Mouse (Mus musculus): ENCODE measurements around the gene Pi4kb. TPM values are rescaled to one million over a fixed set of nuclear protein-coding genes. Genes with fewer than 3 reads are reported as not detected.
"Not testable (repeated sequence)": the region's sequence is repeated elsewhere in the genome, so short reads cannot be mapped to it uniquely, and the experiment has no call there.

The Pi4kb gene
- 10 to 100 TPM; 35.6 to 41.1 TPM for total RNA-seq (2021)

GRCm38 (mm10) chr3:94974528-94975422 is at the start of gene Pi4kb:
Gene Pi4kb, plus strand, starts transcription at chr3:94974731.
- intact Hi-C loops (cut with DNase I): loop anchor here (2.0 kb wide), 1 partner anchor 20 kb away; the partner anchor contains the start of gene Rfx5

DNA sequence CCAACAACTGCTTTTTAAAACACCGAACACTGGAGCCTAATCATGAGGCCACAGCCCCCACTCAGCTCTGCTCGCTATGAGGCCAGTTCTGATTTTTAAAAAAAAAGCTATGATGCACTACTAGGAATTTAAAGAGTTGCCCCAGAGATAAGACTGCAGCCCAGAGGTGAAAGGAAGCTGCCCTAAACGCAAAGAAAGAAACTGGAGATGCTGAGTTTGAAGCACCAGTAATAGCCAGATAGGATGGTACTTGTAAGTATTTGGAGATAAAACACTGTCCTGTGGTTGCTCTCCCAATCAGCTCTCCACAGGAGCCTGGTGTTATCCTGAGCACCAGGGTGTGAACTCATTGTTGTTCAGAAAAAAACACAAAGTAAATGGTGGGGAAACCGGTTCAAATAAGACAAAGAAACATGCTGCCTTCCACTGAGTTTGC is 48.2 kb upstream of the Pi4kb start:
- intact Hi-C loops (cut with DNase I); DNase-seq: not testable (repeated sequence)

More at GRCm38 (mm10) chr3:94974528-94975422, at the start of gene Pi4kb:
- DNase-seq: peak; percentile 93 to 94

- intact Hi-C loops (cut with DNase I); DNase-seq: not testable (repeated sequence)
Measured at GRCm38 (mm10) chr3:94928979-94929378, 45.6 kb upstream of the Pi4kb start.

GRCm38 (mm10) chr3:94930386-94931266 is 43.9 kb upstream of the Pi4kb start:
- intact Hi-C loops (cut with DNase I): not testable (repeated sequence)
- DNase-seq: peak; percentile 38 to 57

DNA sequence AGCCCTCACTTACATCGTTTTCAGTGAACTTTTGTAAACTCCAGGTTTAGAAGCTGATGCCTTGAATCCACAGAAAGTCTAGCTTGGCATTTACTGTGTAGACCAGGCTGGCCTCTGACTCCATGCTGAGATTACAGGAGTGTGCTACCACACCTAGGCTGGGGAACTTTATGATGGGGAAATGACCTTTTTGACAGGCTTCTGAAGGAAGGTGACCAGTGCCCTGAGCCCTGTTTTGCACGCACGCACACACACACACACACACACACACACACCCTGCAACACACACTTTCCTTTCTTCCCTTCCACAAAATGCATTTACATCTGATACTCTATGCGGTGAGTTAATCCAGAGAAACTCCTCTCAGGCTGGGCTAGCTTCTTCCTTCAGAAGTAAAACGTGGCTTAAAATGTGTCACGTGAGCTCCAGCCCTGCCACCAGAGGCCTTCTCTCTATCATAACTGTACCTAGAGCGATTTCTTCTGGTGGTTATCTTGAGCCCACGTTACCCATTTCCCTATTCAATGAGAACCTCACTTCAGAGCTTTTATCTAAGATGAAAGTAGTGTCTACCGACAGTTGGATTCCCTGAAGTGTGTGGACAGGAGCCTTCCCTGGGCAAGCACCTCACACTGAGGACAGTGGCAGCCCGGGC is 43.0 kb upstream of the Pi4kb start:
- intact Hi-C loops (cut with DNase I); DNase-seq: not testable (repeated sequence)

DNA sequence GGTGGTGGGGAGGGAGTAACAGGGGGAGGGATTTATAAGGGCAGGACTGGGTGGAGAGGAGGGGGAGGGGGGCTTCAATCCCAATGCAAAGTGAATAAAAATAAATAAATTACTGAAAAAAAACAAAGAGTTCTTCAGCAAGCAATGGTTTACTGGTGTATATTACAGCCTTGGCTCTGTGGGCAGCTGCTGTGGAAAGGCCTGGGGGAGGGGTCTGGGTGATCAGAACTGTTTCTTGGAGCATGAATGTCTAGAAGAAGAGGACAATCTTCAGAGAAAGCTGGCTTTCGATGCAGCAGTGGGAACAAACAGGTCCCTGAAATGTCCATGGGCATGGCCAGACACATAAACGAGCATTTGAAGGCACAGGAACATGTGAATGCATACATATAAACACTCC is 42.3 kb upstream of the Pi4kb start:
- intact Hi-C loops (cut with DNase I); DNase-seq: not testable (repeated sequence)

GRCm38 (mm10) chr3:94932809-94933564 is 41.5 kb upstream of the Pi4kb start, which contains the start of gene Selenbp1:
Gene Selenbp1, plus strand, starts transcription at chr3:94933056.
- intact Hi-C loops (cut with DNase I): no loop called here
- peak; percentile 94 to 95 for DNase-seq

DNA sequence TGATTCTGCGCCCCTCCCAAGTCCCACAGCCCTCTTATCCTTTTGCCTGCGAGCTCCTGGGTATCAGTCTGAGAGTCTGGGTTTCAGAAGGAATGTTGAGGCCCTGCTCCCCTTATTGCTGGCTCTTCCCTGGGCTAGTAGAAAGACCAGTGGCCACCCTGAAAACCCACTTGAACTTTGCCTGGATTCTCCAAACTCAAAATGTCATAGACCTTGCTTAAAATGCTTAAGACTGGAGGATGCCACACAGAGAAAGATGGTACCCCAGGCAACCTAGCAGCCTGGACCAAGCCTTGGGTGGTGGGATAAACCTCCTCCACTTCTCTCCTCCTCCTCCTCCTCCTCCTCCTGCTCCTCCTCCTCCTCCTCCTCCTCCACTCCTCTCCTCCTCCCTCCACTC is 40.9 kb upstream of the Pi4kb start:
- intact Hi-C loops (cut with DNase I); DNase-seq: not testable (repeated sequence)

DNA sequence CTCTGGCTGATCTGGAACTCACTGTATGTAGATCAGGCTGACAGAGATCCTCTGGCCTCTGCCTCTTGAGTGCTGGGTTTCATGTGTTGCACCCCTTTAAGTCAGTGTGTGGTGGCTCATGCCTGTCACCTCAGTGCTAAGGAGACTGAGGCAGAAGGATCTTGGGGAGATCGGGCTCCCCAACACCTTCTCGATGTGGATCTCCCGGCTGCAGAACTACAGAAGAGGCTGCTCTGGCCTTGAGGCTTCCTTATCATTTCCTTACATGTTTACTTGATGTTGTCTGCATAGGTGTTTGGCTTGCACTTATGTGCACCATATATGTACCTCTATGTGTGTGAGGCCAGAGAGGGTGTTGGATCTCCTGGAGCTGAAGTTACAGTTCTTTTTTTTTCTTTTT is 40.0 kb upstream of the Pi4kb start:
- DNase-seq; intact Hi-C loops (cut with DNase I): not testable (repeated sequence)

DNA sequence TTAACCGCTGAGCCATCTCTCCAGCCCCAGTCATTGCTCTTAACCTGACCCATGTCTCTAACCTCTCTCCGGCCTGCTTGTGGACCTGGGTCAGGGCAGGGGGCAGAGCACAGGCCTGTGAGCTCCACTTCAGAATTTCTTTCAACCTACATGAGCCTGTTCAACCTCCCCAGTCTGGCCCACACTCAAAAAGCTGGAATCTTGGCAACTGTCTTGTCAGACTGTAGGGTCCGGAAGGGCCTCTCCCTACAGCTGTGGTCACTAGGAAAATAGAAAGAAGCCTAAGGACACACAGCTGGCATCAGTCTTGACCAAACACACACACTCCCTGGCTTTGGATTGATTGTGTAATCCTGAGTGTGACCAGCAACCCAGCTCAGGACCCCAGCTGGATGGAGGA is 39.2 kb upstream of the Pi4kb start:
- peak; percentile 88 to 92 for DNase-seq
- intact Hi-C loops (cut with DNase I): not testable (repeated sequence)

DNA sequence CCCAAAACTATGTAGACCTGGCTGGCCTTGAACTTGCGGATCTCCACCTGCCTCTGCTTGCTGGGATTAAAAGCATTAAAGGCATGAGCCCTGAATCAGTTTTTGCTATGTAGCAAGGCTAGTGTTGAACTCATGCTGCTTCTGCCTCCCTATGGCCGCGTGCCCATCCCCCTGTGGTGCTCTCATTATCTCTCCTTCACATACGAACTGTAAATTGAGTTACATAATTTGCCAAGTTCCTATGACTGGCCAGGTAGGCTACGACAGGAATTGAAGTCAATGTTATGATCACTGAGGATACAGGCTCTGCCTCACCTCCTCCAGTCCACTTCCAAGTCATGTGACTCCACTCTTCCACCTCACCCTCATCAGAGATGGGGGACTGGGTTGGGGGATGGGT is 38.4 kb upstream of the Pi4kb start:
- DNase-seq; intact Hi-C loops (cut with DNase I): not testable (repeated sequence)

DNA sequence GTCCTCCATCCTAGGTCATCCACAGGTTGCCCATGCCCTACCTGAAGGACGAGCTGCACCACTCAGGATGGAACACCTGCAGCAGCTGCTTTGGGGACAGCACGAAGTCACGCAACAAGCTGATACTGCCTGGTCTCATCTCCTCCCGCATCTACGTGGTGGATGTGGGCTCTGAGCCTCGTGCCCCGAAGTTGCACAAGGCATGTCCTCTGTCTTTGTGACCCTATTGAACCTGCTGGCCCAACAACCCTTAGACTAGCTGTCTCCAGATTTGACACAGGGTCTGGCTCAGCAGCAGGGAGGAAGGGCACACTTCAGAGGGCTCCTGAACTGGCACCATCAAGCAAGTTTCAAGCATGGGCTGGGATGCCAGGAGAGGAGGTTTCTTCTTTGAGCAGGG is 37.3 kb upstream of the Pi4kb start:
- intact Hi-C loops (cut with DNase I); DNase-seq: not testable (repeated sequence)

DNA sequence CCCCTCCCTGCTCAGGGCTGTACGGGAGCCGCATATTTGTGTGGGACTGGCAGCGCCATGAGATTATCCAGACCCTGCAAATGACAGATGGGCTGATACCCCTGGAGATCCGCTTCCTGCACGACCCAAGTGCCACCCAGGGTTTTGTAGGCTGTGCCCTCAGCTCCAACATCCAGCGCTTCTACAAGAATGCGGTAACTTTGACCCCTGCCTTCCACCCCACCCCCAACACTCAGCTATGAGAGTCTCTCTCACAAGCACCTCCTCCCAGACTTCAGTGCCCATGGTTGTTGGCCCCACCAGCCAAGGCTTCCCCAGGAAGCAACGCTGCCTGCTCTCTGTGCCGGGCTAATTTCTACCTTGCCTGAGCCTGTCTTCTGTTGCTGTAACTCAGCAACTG is 34.5 kb upstream of the Pi4kb start:
- intact Hi-C loops (cut with DNase I); DNase-seq: not testable (repeated sequence)

DNA sequence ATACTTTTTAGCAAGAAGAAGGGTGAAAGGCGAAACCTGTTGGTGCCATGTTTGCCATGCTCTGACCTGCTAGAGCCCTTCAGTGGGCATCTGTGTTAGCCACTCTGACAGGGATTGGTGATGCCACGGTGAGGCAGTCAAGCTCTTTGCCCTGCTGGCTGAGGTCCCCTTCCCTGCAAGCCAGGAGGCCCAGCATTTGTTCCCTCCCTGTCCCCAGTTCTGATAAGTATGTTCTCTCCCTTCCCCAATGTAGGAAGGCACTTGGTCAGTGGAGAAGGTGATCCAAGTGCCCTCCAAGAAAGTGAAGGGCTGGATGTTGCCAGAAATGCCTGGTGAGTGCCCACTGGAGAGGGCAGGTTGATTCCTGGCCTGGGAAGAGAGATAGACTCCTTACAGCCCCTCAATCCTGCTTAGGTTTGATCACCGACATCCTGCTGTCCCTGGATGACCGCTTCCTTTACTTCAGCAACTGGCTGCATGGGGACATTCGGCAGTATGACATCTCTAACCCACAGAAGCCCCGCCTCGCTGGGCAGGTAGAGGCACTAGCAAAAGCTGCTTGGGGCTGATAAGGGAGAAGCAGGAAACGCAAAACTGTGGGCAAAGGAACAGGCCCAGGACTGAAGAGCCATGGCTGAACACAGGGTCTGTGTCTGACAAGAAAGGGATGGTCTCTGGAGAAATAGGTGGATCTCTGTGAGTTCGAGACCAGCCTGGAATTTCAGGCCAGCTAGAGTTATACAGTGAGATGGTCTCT is 32.1 kb upstream of the Pi4kb start:
- intact Hi-C loops (cut with DNase I); DNase-seq: not testable (repeated sequence)

GRCm38 (mm10) chr3:94943706-94944105 is 30.8 kb upstream of the Pi4kb start:
- not testable (repeated sequence) for DNase-seq
- intact Hi-C loops (cut with DNase I): loop anchor here (2.0 kb wide), 1 partner anchor 239 kb away; no protein-coding TSS in a partner anchor

DNA sequence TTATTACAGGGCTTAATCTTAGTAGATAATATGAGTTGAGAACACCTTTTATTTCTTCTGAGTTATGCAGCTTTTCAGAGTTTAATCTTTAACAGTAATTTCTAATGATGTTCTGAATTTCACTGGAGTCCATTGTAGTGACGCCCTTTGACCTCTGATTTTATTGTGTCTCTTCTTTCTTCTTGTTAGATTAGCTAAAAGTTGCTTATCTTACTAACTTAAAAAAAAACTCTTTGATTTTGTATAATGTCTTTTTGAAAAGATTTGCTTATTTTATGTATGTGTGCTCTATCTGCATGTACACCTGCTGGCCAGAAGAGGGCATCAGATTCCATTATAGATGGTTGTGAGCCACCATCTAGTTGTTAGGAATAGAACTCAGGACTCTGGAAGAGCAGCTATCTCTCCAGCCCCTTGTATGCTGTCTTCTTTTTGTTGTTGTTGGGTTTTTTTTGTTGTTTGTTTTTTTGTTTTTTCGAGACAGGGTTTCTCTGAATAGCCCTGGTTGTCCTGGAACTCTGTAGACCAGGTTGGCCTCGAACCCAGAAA is 26.4 kb upstream of the Pi4kb start:
- no peak for DNase-seq
- intact Hi-C loops (cut with DNase I): loop anchor here (1.0 kb wide), 1 partner anchor 49 kb away; no protein-coding TSS in a partner anchor

GRCm38 (mm10) chr3:94949645-94950044 is 24.9 kb upstream of the Pi4kb start:
- intact Hi-C loops (cut with DNase I): no loop called here
- DNase-seq: no peak

- intact Hi-C loops (cut with DNase I): no loop called here
- no peak for DNase-seq
Measured at GRCm38 (mm10) chr3:94952806-94953205, 21.7 kb upstream of the Pi4kb start.

DNA sequence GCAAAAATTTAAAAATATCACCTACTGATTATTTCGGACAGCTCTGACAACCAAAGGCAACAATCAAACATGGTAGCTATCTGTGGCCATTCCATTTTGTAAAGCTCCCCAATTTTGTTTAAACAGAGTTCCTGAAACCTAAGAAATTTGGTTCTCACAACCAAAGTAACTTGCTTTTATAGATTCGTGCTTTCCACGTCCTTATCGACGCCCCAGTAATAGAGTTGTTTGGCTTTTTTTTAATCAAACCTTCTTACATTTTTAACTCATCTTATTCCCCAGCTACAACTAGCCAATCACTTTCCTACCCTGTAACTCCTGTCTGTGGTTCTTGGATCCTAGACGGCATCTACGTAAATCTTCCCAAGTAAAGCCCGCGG is 21.2 kb upstream of the Pi4kb start:
- intact Hi-C loops (cut with DNase I): no loop called here
- no peak for DNase-seq

Data from heart, postnatal 10 days (tissue).